Mouse (Mus musculus): ENCODE results near the gene Clec2l. TPM values are rescaled to one million over a fixed set of nuclear protein-coding genes. Genes with fewer than 3 reads are reported as not detected.
A peak's percentile ranks its signal among the peaks of the same experiment; 100 is the strongest.
"Not testable (repeated sequence)": the region's sequence is repeated elsewhere in the genome, so short reads cannot be mapped to it uniquely, and the experiment has no call there.

Clec2l gene
- polyA plus RNA-seq, 1 experiment from 2014 or later, result 0.95 TPM

- no peaks in the 10 kb centered on the region for H3K4me1 ChIP-seq (replicated peaks; ENCODE audit: control insufficient read depth, insufficient read depth, low read length)
- H3K9ac ChIP-seq (ENCODE audit: low read length), result no peak overlapping the region
- H3K9me3 ChIP-seq (ENCODE audit: control insufficient read depth, low read length), result no peaks in the 10 kb centered on the region
- 77% methylated on average over 3 of the region's 3 CpGs for WGBS
- H3K4me2 ChIP-seq (ENCODE audit: low read depth, low read length, severe bottlenecking), result no peak overlapping the region
- DNase-seq (ENCODE audit: low spot score), result no peak
- H3K4me3 ChIP-seq (ENCODE audit: low read depth, low read length), result no peak overlapping the region
- ATAC-seq (replicated peaks; ENCODE audit: low FRiP score), result no peak
- H3K27ac ChIP-seq (ENCODE audit: low read depth, low read length), result no peak overlapping the region
- no peaks in the 10 kb centered on the region for H3K36me3 ChIP-seq (ENCODE audit: control insufficient read depth, insufficient read depth, low read length)
- H3K27me3 ChIP-seq (ENCODE audit: control insufficient read depth, insufficient read depth, low read length), result peaks cover 8% of the 10 kb centered on the region; the same call in 1 of the 2 replicates
Observed at GRCm38 (mm10) chr6:38643039-38643438, 19.8 kb upstream of the Clec2l start.

DNA sequence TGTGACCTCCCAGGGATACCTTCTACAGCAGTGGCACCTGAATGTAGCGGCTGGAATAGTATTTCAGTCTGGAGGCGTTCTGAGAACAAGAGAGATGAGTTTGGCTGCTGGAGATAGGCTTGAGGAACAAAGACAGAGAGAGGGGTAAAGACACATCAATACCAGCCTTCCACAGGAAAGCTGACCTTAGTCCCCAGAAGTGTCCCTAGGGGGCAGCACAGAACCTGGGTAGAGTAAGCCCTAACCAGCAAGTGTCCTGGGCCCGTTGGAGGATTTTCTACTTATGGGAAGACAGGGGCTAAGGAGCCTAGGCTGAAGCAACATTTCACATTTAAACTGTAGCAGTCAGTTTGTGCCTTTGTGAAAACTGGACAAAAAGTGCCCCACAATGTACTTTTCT is 13.3 kb upstream of the Clec2l start:
- H3K36me3 ChIP-seq (ENCODE audit: control insufficient read depth, insufficient read depth, low read length), result no peaks in the 10 kb centered on the region
- DNase-seq (ENCODE audit: low spot score), result peak; percentile 65
- 75% methylated on average over 3 of the region's 3 CpGs for WGBS

GRCm38 (mm10) chr6:38650263-38650937 is 12.5 kb upstream of the Clec2l start:
- H3K27ac ChIP-seq (ENCODE audit: low read depth, low read length), result no peak overlapping the region
- ATAC-seq (replicated peaks; ENCODE audit: low FRiP score) (0 out of 2 replicates have a peak, but pooled peaks have one; percentile 55), DNase-seq (ENCODE audit: low spot score) (peak; percentile 84)
- H3K36me3 ChIP-seq (ENCODE audit: control insufficient read depth, insufficient read depth, low read length), result no peaks in the 10 kb centered on the region
- 43% methylated on average over 14 of the region's 14 CpGs for WGBS
- H3K4me3 ChIP-seq (ENCODE audit: low read depth, low read length), result no peak overlapping the region
- H3K9ac ChIP-seq (ENCODE audit: low read length), result no peak overlapping the region
- no peaks in the 10 kb centered on the region for H3K27me3 ChIP-seq (ENCODE audit: control insufficient read depth, insufficient read depth, low read length)
- H3K4me1 ChIP-seq (replicated peaks; ENCODE audit: control insufficient read depth, insufficient read depth, low read length), result 0 out of 2 replicates have a peak, but pooled peaks cover 2% of the 10 kb centered on the region
- no peak overlapping the region for H3K4me2 ChIP-seq (ENCODE audit: low read depth, low read length, severe bottlenecking)
- H3K9me3 ChIP-seq (ENCODE audit: control insufficient read depth, low read length), result no peaks in the 10 kb centered on the region; the same call in 1 of the 2 replicates

More for the DNA sequence above, 13.3 kb upstream of the Clec2l start:
- no peaks in the 10 kb centered on the region for H3K27me3 ChIP-seq (ENCODE audit: control insufficient read depth, insufficient read depth, low read length)
- H3K9ac ChIP-seq (ENCODE audit: low read length), result no peak overlapping the region
- no peaks in the 10 kb centered on the region; the same call in 1 of the 2 replicates for H3K9me3 ChIP-seq (ENCODE audit: control insufficient read depth, low read length)
- H3K4me3 ChIP-seq (ENCODE audit: low read depth, low read length), result no peak overlapping the region
- 0 out of 2 replicates have a peak, but pooled peaks cover 2% of the 10 kb centered on the region for H3K4me1 ChIP-seq (replicated peaks; ENCODE audit: control insufficient read depth, insufficient read depth, low read length)
- H3K4me2 ChIP-seq (ENCODE audit: low read depth, low read length, severe bottlenecking), result no peak overlapping the region
- H3K27ac ChIP-seq (ENCODE audit: low read depth, low read length), result no peak overlapping the region
- no peak for ATAC-seq (replicated peaks; ENCODE audit: low FRiP score)

GRCm38 (mm10) chr6:38661626-38662025 is 1.2 kb upstream of the Clec2l start:
- 23% methylated on average over 4 of the region's 4 CpGs for WGBS
- peaks cover 16% of the 10 kb centered on the region for H3K27me3 ChIP-seq (ENCODE audit: control insufficient read depth, insufficient read depth, low read length)

GRCm38 (mm10) chr6:38669580-38669979 is 6.7 kb downstream of the Clec2l start:
- no peak for DNase-seq (ENCODE audit: low spot score)
- Histone ChIP-seq H3K4me3 (ENCODE audit: low read depth, low read length) (no peak overlapping the region), H3K27me3 (ENCODE audit: control insufficient read depth, insufficient read depth, low read length) (0 out of 2 replicates have a peak, but pooled peaks cover 2% of the 10 kb centered on the region), H3K4me2 (ENCODE audit: low read depth, low read length, severe bottlenecking) (no peak overlapping the region), H3K27ac (ENCODE audit: low read depth, low read length) (no peak overlapping the region), H3K9ac (ENCODE audit: low read length) (no peak overlapping the region), H3K36me3 (ENCODE audit: control insufficient read depth, insufficient read depth, low read length) (no peaks in the 10 kb centered on the region), H3K9me3 (ENCODE audit: control insufficient read depth, low read length) (no peaks in the 10 kb centered on the region), H3K4me1 (replicated peaks; ENCODE audit: control insufficient read depth, insufficient read depth, low read length) (no peaks in the 10 kb centered on the region)
- 58% methylated on average over 6 of the region's 6 CpGs for WGBS
- ATAC-seq (replicated peaks; ENCODE audit: low FRiP score), result no peak

More at GRCm38 (mm10) chr6:38661626-38662025, 1.2 kb upstream of the Clec2l start:
- Histone ChIP-seq H3K4me3 (ENCODE audit: low read depth, low read length) (no peak overlapping the region), H3K4me2 (ENCODE audit: low read depth, low read length, severe bottlenecking) (no peak overlapping the region), H3K9me3 (ENCODE audit: control insufficient read depth, low read length) (no peaks in the 10 kb centered on the region), H3K27ac (ENCODE audit: low read depth, low read length) (no peak overlapping the region), H3K4me1 (replicated peaks; ENCODE audit: control insufficient read depth, insufficient read depth, low read length) (0 out of 2 replicates have a peak, but pooled peaks cover 2% of the 10 kb centered on the region), H3K36me3 (ENCODE audit: control insufficient read depth, insufficient read depth, low read length) (no peaks in the 10 kb centered on the region), H3K9ac (ENCODE audit: low read length) (no peak overlapping the region)
- DNase-seq (ENCODE audit: low spot score), result no peak
- ATAC-seq (replicated peaks; ENCODE audit: low FRiP score), result no peak

DNA sequence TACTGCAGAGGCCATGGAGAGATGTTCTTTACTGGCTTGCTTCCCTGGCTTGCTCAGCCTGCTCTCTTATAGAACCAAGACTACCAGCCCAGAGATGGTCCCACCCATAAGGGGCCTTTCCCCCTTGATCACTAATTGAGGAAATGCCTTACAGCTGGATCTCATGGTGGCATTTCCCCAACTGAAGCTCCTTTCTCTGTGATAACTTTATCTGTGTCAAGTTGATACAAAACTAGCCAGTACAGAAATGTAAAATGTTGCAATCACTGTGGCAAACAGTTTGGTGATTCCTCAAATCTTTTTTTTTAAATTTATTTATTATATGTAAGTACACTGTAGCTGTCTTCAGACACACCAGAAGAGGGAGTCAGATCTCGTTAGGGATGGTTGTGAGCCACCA is 7.6 kb downstream of the Clec2l start:
- H3K4me2 ChIP-seq (ENCODE audit: low read depth, low read length, severe bottlenecking); H3K27me3 ChIP-seq (ENCODE audit: control insufficient read depth, insufficient read depth, low read length); H3K4me1 ChIP-seq (replicated peaks; ENCODE audit: control insufficient read depth, insufficient read depth, low read length); DNase-seq (ENCODE audit: low spot score); H3K9ac ChIP-seq (ENCODE audit: low read length); H3K27ac ChIP-seq (ENCODE audit: low read depth, low read length); ATAC-seq (replicated peaks; ENCODE audit: low FRiP score); H3K4me3 ChIP-seq (ENCODE audit: low read depth, low read length); H3K36me3 ChIP-seq (ENCODE audit: control insufficient read depth, insufficient read depth, low read length); H3K9me3 ChIP-seq (ENCODE audit: control insufficient read depth, low read length): not testable (repeated sequence)
- WGBS, result 85% methylated on average over 1 of the region's 1 CpGs

DNA sequence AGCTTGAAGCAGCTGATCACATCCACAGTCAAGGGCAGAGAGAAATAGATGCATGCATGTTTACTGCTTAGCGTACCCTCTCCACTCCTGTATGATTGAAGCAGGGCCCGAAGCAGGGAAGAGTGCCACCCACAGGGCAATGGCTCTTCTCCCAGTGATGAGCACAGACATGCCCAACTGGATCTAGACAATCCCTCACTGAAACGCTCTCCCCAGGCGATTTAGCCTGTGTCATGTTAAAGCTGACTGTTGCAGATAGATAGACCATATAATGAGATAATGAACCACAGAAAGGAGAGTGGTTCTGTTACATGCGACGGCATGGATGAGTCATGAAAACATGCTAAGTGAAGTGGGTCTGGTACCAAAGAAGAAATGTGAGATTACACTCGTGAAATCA is 8.4 kb downstream of the Clec2l start:
- ATAC-seq (replicated peaks; ENCODE audit: low FRiP score) (no peak), DNase-seq (ENCODE audit: low spot score) (no peak)
- 81% methylated on average over 7 of the region's 7 CpGs for WGBS
- no peak overlapping the region for H3K4me2 ChIP-seq (ENCODE audit: low read depth, low read length, severe bottlenecking)
- no peak overlapping the region for H3K9ac ChIP-seq (ENCODE audit: low read length)
- no peaks in the 10 kb centered on the region for H3K9me3 ChIP-seq (ENCODE audit: control insufficient read depth, low read length)
- H3K27me3 ChIP-seq (ENCODE audit: control insufficient read depth, insufficient read depth, low read length), result no peaks in the 10 kb centered on the region
- no peak overlapping the region for H3K27ac ChIP-seq (ENCODE audit: low read depth, low read length)
- H3K36me3 ChIP-seq (ENCODE audit: control insufficient read depth, insufficient read depth, low read length), result no peaks in the 10 kb centered on the region
- no peaks in the 10 kb centered on the region for H3K4me1 ChIP-seq (replicated peaks; ENCODE audit: control insufficient read depth, insufficient read depth, low read length)
- no peak overlapping the region for H3K4me3 ChIP-seq (ENCODE audit: low read depth, low read length)

- Histone ChIP-seq H3K4me3 (ENCODE audit: low read depth, low read length) (no peak overlapping the region), H3K27ac (ENCODE audit: low read depth, low read length) (no peak overlapping the region), H3K4me2 (ENCODE audit: low read depth, low read length, severe bottlenecking) (no peak overlapping the region), H3K27me3 (ENCODE audit: control insufficient read depth, insufficient read depth, low read length) (no peaks in the 10 kb centered on the region), H3K36me3 (ENCODE audit: control insufficient read depth, insufficient read depth, low read length) (no peaks in the 10 kb centered on the region), H3K9ac (ENCODE audit: low read length) (no peak overlapping the region), H3K4me1 (replicated peaks; ENCODE audit: control insufficient read depth, insufficient read depth, low read length) (no peaks in the 10 kb centered on the region), H3K9me3 (ENCODE audit: control insufficient read depth, low read length) (no peaks in the 10 kb centered on the region)
- ATAC-seq (replicated peaks; ENCODE audit: low FRiP score) (no peak), DNase-seq (ENCODE audit: low spot score) (no peak)
- 95% methylated on average over 3 of the region's 3 CpGs for WGBS
Observed at GRCm38 (mm10) chr6:38672011-38672410, 9.1 kb downstream of the Clec2l start.

- H3K4me3 ChIP-seq (ENCODE audit: low read depth, low read length), result no peak overlapping the region
- no peaks in the 10 kb centered on the region for H3K27me3 ChIP-seq (ENCODE audit: control insufficient read depth, insufficient read depth, low read length)
- H3K27ac ChIP-seq (ENCODE audit: low read depth, low read length), result no peak overlapping the region
- no peak for ATAC-seq (replicated peaks; ENCODE audit: low FRiP score)
- WGBS, result 94% methylated on average over 6 of the region's 6 CpGs
- no peak overlapping the region for H3K4me2 ChIP-seq (ENCODE audit: low read depth, low read length, severe bottlenecking)
- H3K9me3 ChIP-seq (ENCODE audit: control insufficient read depth, low read length), result no peaks in the 10 kb centered on the region
- no peak for DNase-seq (ENCODE audit: low spot score)
- H3K36me3 ChIP-seq (ENCODE audit: control insufficient read depth, insufficient read depth, low read length), result no peaks in the 10 kb centered on the region
- H3K4me1 ChIP-seq (replicated peaks; ENCODE audit: control insufficient read depth, insufficient read depth, low read length), result no peaks in the 10 kb centered on the region
- no peak overlapping the region for H3K9ac ChIP-seq (ENCODE audit: low read length)
Observed at GRCm38 (mm10) chr6:38676217-38676616, 13.3 kb downstream of the Clec2l start.

All from forebrain, embryonic 11.5 days (tissue).